20 mouse cellular contexts compared by ENCODE assay signal in genomic region chr9:37412989-37413388, GRCm38 (mm10). TPM values are rescaled to one million over a fixed set of nuclear protein-coding genes. Genes with fewer than 3 reads are reported as not detected.
"Had no signal": no experiment of that assay in that cellular context is flagged by ENCODE, and none has a peak within 500 bp of the region (broad histone marks: within the 10 kb centered on the region; RNA-seq: fewer than 3 reads in every experiment).

No protein-coding gene starts in this region.

- H3K27ac ChIP-seq: lung, embryonic 15.5 days; macrophage; midbrain, embryonic 13.5 days; midbrain, embryonic 15.5 days; neural tube, embryonic 12.5 days; stomach, embryonic 15.5 days; stomach, postnatal 0 days had no signal

- H3K9ac ChIP-seq: lung, embryonic 15.5 days; midbrain, embryonic 13.5 days; midbrain, embryonic 15.5 days; neural tube, embryonic 12.5 days; stomach, embryonic 15.5 days had no signal

- H3K4me1 ChIP-seq: lung, embryonic 15.5 days; neural tube, embryonic 12.5 days; stomach, embryonic 15.5 days had no signal

- H3K4me3 ChIP-seq: lung, embryonic 15.5 days; megakaryocyte, embryonic 14.5 days; midbrain, embryonic 13.5 days; midbrain, embryonic 15.5 days; neural tube, embryonic 12.5 days; stomach, embryonic 15.5 days had no signal

- H3K9me3 ChIP-seq: lung, embryonic 15.5 days; megakaryocyte, embryonic 14.5 days; midbrain, embryonic 13.5 days; midbrain, embryonic 15.5 days; neural tube, embryonic 12.5 days; stomach, embryonic 15.5 days had no signal

- DNase-seq: lung, postnatal 14 days; lung, postnatal 36 days; right cerebral cortex, postnatal 14 days; thymus, adult 2 months; thymus, postnatal 25 days; thymus, postnatal 4 days had no signal

- H3K27me3 ChIP-seq: lung, embryonic 15.5 days; midbrain, embryonic 15.5 days had no signal

- H3K36me3 ChIP-seq: lung, embryonic 15.5 days; midbrain, embryonic 13.5 days; midbrain, embryonic 15.5 days; neural tube, embryonic 12.5 days; stomach, embryonic 15.5 days had no signal

- ATAC-seq: lung, postnatal 0 days; midbrain, embryonic 13.5 days; midbrain, embryonic 15.5 days had no signal

- H3K4me2 ChIP-seq: lung, embryonic 15.5 days; midbrain, embryonic 11.5 days; midbrain, embryonic 13.5 days; midbrain, embryonic 15.5 days; neural tube, embryonic 12.5 days; stomach, embryonic 15.5 days had no signal

RNA-seq across cellular contexts. Expression of gene Robo4, which starts 11.3 kb away (rescaled TPM):
- total RNA-seq: monocyte, adult 5-6 weeks; neutrophil, adult 5-6 weeks had no signal
- polyA plus RNA-seq: macrophage had no signal

RNA-seq across cellular contexts. Expression of gene Robo3, which starts 20.1 kb away (rescaled TPM):
- total RNA-seq: monocyte, adult 5-6 weeks; neutrophil, adult 5-6 weeks had no signal
- polyA plus RNA-seq: macrophage had no signal

RNA-seq across cellular contexts. Expression of gene Hepacam, which starts 45.8 kb away (rescaled TPM):
- total RNA-seq: megakaryocyte progenitor cell, adult 5-6 weeks; monocyte, adult 5-6 weeks; neutrophil, adult 5-6 weeks had no signal
- polyA plus RNA-seq: macrophage; midbrain, embryonic 11.5 days; spleen, adult 2 months had no signal
